Mouse (Mus musculus): ENCODE data around the gene Arsg.

The Arsg gene

DNA sequence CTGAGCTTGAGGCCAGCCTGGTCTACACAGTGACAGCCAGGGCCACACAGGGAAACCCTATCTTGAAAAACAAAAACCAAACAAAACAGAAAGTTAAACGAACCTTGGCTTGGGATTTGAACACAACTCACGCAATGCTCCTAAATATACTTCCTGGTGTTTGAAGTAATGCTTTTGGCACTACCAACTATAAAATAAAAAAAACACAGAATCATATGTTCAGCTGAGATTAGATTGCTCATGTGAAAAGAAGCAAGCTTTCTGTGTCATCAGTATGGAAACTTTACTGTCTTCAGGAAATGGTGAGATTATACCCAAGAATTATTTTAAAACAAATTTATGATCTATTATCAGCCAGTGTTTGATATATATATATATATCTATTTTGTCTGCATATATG, 113.2 kb downstream of the Arsg start:
- no peak for DNase-seq (ENCODE audit: low spot score)

DNA sequence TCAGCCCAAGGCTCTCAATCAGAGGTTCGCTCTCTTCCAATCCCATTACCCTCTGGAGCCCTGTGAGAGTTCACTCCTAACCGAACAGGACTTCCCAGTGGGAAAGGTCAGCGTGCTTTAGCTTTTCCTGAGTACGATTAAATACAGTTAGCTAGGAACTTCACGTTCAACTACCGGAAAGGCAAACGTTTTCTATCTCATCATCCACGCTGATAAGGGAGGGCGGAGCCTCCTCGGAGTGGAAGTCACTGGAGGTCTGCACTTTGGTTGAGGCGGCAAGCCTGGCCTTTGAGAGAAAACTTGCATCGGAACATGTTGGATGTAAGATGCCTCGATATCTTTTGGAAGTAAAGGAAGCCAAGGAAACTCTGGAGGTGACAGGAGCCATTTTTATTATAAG, 113.8 kb downstream of the Arsg start:
- no peak for DNase-seq (ENCODE audit: low spot score)

DNA sequence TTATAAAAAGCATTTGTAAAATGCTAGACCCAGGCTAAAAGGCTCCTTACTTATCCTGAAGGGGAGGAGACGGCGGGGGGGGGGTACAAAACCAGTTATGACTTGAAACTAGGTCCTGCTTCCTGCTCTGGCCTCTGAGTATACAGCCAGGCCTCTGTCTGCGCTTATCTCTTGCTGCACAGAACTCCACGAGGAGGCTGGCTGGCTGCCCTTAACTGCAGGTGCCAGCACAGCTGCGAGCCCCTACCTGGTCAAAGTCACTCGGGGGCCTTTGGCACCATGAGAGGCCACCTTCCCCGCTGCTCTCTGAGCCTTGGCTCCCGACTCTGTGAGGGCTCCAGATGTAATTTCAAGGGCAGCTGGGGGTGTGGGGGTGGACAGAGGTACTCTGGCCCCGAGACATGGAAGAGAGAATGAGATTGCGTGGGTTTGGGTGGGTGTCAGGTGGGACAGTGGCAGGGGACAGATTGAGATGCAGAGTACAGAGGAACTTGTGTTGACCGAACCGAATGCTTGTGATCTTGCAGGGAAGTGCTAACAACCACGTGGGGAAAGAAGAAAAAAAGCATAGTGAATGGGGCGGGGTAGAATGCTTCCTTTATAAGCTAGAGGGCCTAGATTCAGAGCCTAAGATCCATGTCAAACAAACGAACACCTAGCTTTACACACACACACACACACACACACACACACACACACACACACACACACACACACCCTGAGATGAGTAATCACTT, 114.6 kb downstream of the Arsg start:
- DNase-seq (ENCODE audit: low spot score), result no peak

DNA sequence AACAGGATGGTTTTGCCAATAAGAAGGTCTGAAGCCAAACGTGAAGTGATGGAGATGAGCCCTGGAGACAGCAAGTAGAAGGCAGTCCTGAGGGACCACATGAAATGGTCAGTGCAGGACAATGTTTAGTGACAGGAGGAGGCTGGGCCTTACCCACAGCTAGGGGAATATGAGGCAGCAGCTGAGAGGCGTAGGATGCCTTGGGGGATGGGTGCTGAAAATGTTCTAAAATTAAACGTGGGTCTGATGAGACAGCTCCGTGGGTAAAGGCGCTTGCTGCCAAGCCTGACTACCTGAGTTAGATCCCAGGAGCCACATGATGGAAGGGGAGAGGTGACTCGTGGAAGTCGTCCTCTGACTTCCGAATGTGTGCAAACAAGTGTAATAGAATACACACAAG, 116.8 kb downstream of the Arsg start:
- DNase-seq (ENCODE audit: low spot score), result no peak

DNA sequence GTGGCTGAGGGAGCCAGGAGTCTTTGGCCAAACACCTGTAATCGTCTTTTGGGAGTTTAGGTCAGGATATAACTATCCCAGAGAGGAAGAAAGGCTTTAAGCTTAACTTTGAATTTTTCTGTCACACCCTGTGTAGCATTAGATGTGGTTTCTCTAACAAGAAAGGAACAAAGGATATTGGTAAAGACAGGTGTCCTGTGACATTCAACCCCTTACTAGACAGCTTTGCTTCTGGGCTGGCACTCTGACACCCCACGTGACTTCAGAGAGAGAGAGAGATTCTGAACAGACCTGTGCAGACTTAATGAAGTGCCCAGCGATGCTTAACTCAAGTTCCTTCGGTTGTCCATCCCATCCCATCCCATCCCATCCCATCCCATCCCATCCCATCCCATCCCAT, 118.3 kb downstream of the Arsg start:
- no peak for DNase-seq (ENCODE audit: low spot score)

DNA sequence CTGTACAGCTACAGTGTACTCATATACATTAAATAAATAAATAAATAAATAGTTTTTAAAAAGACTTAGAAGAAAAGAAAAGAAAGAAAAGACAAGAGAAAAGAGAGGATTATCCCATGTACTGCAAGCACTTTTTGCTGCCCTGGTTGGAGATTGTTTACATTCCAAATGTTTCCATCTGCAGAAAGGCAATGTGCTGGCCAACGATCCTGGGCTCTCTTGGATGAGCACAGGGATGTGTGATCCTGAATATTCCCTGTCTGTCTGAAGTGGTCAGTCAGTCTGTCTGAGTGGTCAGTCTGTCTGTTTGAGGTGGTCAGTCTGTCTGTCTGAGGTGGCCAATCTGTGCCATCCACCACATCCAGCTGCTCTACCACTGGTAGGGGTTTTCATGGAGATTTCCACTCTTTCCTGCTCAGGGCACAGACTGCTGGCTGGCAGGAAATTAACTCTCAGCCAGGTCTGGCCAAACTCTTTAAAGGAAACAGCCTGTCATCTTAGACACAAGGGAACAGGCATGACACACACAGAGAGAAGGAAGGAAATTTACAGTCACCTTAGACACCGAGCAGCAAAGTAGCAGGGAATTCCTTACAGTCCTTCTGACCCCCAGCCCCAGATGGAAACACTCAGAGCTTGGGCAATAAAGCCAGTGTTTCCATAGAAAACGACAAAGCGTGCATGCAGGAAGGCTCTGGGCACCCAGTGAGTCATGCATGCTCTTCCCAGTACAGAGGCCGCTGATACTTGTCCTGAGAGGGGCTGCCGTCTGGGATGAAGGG, 120.2 kb downstream of the Arsg start:
- DNase-seq (ENCODE audit: low spot score), result peak; percentile 40

DNA sequence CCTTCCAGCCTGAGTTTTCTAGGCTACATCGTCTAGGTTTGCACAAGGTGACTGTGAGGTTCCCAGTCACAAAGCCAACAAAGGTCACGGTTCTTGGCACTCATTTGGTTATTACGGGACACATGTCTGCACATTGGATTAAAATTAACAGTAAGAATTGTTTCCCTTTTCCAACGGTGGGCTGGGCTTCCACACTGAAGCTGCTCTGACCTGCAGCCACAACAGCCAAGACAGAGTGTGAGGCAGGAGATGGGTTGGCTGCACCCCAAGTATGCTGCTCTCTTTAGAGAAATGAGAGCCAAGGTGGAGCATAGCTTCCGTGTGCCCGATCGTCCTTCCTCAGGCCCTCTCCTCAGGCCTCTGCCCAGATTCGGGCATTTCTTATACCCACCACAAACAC, 121.6 kb downstream of the Arsg start:
- DNase-seq (ENCODE audit: low spot score), result no peak

DNA sequence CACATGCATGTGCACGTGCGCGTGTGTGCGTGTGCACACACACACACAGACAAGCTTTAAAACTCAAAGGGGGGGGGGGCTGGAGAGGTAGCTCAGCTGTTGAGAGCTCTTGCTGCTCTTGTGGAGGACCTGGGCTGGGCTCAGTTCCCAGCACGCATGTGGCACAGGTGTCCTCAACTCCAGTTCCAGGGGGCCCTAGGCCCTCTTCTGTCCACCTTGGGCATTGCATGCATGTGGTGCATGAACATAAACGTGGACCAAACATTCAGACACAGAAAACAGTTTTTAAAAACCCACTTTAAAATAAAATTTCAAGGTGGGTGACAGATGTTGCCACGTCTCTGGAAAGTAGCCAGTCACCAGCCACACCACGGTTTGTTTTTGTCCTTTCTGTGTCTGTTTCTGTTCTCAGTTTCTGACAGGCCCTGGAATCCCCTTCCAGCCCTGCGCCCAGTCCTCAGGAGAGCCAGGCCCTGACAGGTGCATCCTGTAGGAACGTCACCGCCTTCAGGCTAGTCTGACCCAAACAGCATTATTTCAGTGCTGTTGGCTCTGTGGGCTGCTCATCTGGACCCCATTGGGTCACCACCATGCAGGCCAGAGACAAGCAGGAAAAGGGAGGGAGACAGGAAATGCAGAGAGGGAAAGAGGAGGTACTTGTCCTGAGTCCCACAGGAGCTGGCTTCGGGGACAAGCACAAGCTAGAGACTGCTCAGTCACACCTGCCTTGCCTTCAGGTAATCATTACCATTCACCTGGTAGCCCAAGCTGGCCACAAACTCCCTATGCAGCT, 125.8 kb downstream of the Arsg start:
- no peak for DNase-seq (ENCODE audit: low spot score)

DNA sequence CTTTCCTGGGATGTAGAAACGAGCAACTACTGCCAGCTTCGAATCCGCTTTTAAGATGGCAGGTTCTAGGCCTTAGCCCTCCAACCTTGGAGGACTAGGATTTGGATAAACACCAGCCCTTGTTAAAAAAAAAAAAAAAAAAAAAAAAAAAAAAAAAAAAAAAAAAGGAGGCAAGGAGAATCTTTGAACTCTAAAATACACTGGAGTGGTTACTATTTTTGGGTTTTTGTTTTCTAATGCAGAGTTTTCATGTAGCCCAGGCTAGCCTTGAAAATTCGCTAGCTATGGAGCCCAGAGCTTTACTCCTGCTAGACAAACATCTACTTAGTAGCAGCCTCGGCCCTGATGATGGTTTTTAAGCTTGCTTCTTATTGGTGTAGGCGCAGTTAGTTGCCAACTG, 134.4 kb downstream of the Arsg start:
- DNase-seq (ENCODE audit: low spot score), result no peak

DNA sequence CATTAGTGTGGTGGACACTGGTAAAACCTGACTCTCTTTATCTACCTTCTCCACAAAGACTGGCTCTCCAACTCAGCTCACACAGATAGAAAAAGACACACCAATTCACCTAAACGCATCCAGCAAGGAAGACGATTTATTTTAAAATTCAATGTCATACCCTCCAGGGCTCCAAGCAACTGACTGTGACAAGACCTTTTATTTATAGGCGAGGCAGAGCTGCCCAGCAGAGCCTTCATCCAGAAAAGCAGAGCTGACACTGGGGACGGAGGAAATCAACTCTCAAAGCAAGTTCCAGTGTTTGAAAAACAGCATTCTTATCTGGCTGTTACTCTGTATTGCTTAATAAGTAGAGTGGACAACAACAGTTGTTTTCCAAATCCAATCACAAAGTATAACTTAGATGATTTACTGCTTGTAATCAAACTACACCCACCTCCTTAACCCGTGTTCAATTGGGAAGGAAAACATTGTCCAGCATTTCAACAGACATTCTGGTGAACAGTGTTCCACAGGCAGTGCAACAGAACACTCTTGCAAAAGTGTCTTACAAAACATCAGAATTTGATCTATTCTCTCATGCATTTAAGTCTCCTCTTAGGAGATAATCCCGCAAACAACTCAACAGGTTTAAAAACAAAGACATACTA, 135.9 kb downstream of the Arsg start:
- DNase-seq (ENCODE audit: low spot score), result peak; percentile 66

DNA sequence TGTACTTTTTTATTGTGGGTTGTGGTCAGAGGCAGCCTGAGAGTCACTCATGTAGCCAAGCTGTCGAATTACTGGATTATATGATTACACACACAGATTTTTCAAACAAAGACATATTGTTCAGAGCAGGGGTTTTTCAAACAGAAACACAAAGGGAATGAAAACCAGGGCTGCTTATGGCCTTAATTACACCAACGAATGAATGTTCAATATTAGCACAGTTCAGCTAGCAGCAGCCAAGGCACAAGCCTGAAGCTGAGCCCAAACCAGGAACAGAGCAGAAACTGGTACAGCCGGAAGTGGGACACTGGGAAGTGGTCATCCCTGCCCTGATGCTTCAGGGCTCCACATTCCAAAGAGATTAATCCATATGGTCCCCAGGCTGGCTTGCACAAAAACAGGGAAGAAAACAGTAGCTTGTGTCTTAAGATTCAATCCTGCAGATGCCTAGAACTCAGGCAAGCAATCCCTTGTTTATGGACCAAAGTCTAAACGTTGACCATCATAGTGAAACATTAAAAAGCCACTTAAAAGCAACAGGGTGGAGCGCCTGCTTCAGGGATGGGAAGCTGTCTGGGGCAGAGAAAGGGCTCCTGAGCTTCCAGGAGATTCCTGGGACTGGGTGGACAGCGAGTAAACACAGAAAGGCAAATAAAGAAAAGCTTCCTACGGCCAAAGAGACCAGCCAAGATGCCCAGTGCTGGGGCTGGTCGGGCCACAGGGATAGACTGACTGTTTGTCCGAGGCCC, 137.0 kb downstream of the Arsg start:
- no peak for DNase-seq (ENCODE audit: low spot score)

DNA sequence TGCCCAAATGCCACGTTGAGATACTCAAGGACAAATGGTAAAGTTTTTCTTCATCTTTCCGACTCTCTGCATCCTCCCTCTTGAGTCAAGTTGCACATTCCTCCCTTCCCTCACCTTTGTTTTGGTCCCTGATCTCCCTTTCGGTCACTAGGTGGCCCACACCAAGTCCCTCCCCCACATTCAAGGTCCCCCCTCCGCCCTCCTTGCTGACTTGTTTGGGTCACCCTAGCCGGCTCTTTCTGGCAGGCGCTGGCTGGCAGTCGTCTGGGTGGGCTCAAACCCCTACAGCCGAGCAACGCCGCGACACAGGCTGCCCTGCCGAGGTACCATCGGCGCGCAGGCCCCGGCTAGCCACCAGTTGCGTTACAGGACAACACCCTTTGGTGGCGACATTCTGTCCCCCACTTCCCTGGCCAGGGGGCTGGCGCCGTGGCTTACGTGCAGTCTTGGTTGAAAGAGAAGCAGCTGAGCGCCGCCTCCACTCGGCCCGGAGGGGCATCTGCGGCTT, 137.7 kb downstream of the Arsg start:
- peak; percentile 61 for DNase-seq (ENCODE audit: low spot score)

DNA sequence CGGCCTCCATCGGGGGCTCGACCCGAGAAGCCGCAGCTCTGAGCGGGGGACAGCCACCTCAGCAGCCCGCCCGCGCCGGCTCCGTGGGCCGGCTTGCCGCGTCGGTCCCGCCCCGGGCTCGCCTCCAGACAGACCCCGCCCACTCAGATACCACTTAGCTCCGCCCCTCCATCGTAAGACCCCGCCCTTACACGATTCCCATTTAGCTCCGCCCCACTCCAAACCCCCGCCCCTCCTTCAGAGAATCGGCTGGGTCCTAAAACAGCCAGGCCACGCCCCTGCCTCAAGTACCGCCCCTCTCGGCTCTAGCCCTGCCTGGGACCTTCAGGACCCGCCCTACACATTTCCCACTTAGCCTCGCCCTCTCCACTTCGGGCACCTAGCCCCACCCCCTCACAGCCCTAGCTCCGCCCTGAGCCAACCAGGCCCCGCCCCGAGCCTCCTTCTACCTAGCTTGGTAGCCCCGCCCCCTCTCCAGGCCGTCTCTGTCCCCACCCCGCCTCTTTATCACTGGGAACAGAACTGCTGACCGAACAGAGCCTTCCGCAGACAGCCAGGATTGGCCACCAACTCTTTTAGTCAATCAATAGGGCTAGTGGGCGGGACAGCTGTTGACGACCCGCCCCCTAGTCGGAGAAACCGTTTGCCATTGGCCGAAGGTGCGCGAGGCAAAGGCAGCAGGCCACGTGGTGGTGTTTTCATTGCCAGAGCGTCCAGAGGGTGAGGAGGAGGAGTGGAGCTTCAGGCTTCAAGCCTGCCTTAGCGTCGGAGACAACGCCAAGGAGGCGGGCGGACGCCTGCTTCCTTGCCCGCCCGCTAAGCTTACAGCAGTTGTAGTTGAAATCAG, 138.4 kb downstream of the Arsg start, which contains the start of gene Wipi1:
TSS of gene Wipi1 (minus strand) at position 665 of the 847 bp plus-strand sequence.
- peak; percentile 99 for DNase-seq (ENCODE audit: low spot score)

DNA sequence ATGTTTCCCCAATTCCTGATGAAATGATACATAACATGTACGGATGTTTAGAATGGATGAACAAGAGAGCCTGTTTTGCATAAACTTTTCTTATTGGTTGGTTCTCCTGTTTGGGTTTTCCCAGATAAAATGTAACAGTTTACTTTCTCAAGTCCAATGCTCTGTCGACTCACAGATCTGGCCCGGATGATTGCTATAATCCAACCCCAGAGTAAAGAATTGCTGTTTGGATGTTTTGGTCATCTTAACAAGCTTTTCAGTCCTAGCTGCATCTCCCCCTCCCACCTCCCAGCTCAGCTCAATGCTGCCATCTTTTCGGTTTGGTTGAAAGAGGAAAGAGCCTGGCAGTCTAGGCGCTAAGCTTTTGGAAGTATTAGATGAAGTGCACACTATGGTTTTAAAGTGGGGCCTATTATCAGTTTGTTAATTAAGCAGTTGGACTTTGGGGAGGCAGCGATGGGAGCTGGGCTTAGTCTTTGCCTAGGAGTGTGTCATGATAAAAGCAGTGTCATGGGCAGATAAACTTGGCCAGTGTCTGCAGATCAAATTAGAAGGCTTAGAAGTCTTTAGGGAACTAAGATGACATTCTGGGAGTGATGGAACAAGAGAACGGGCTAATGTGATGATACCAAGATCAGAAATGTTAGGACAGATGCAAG, 139.8 kb downstream of the Arsg start:
- no peak for DNase-seq (ENCODE audit: low spot score)

DNA sequence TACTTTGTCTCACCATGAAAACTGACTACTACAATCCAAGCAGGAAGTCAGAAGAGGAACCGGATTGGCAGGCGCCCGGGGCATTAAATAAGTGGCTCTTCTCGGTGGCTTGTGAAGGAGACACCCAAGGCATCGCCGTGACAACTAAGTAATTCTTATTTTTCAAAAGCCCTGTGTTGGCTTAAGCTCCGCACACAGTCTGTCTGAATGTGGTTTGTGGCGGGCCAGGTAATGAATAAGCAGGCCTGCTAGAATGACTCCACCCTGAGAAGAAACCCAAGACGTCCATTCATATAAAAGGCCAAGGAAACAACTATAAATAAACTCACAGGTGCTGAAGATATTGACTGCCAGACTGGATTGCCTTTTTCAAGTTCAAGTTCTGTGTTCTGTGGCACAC, 142.1 kb downstream of the Arsg start:
- no peak for DNase-seq (ENCODE audit: low spot score)

DNA sequence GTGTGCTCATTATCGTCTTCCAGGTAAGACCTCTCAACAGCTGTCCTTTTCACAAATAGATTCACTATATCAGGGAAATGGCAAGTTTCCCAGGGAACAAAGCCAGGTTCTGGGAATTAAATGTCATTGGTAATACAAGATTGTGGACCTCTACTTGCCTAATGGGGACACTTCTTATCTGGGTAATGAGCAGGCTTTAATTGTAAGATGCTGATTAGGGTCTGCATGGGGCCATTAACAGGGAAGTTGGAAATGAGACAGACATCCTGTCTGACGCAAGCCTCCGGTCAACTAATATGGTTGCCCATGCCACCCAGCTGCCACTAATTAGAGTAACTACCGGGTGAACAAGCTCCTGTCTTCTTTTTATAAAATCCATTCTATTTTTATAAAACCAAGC, 143.2 kb downstream of the Arsg start:
- no peak for DNase-seq (ENCODE audit: low spot score)

DNA sequence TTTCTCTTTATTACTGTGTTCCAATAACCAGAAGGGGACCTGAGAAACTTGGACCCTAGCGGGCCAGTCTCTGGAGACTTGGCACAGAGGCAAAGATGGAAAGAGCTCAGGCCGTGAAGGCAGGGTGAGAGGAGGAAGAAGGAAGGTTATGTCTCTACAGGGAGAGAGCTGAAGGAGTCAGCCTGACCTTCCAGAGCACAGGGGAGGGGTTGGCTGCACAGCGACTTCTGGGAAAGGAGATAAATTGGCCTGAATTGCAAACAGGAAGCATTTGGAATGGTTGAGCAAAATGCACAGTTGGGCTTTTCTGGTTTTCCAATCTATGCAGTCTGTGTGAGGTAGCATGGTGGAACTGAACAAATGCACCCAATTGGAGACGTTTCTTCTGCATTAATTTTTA, 143.6 kb downstream of the Arsg start:
- DNase-seq (ENCODE audit: low spot score), result no peak

DNA sequence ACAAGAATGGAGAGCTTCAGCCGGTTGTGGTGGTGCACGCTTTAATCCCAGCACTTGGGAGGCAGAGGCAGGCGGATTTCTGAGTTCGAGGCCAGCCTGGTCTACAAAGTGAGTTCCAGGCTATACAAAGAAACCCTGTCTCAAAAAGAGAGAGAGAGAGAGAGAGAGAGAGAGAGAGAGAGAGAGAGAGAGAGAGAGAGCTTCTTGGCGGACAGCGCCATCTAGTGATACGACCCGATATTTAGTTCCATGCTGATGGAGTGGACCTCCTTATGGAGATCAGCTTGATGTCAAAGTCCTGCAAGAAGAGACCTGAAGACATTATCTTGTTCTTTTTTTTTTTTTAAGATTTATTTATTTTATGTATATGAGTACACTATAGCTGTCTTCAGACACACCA, 145.9 kb downstream of the Arsg start:
- peak; percentile 72 for DNase-seq (ENCODE audit: low spot score)

DNA sequence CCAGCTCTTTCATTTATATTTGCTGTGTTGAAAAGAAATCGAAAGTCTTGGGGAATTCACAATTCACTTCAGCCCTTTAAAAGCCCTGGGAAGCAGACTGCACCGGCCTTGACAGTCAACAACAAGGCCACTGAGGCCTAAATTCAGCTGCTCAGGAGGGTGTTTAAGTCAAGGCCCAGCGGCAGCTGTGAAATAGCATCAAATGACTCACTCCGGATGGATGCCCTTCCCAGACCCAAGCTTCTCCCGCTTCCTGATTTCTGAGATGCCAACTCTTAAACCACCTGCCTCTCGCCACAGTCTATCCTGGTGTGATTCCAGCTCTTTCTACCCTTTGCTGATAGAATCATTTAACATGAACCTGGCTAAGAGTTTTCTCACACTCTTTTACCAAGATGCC, 147.2 kb downstream of the Arsg start:
- no peak for DNase-seq (ENCODE audit: low spot score)

DNA sequence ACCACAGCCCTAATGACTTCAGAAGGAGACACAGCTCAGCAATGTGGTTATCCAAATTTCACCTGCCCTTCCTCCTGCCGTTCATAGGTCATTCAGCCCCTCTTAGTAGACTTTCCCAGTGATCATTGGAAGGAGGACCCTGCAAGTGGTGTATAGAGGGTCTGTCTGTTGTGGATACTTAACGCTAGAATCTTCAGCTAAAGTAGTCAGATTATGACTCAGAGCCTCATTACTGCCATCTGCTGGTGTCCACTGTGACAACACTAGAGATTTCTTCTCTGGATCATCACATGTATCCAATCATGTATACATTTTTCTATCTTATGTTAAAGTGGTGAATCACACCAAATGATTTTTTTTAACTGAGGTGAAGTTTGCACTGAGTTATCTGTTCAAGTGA, 148.0 kb downstream of the Arsg start:
- DNase-seq (ENCODE audit: low spot score), result peak; percentile 74

Data from adipocyte (in vitro differentiated cells).